Comparison of ENCODE assay signal across 22 mouse cellular contexts in the genomic region with DNA sequence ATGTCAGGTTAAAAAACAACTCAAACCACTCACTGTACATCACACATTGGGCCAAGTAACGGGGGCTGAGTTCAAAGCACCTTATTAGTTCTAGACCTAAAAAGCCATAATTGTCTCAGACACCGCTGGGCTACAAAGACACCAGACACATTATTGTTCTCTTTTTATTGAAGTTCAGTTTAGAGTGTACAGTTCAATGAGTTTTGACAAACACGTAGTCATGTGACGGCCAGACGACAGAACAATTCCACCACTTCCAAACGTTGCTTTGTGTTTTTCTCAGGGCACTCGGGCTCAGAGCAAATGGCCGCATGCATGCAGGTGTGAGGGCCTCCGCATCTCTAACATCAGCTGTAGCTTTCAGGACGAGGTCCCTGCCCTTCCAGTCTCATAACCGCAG.
DNase-seq lines count a peak whose midpoint lies in the region; ATAC-seq and TF ChIP-seq lines count a peak whose summit lies in the region.
"Had no signal": no experiment of that assay in that cellular context is flagged by ENCODE, and none has a peak within 500 bp of the region (broad histone marks: within the 10 kb centered on the region; RNA-seq: fewer than 3 reads in every experiment).

No protein-coding gene starts in this region.

- peaks cover 56% of the 10 kb centered on the region for H3K4me1 ChIP-seq in forebrain, embryonic 10.5 days
- H3K4me1 ChIP-seq in forebrain, postnatal 0 days (ENCODE audit: insufficient read depth), result peaks cover 7% of the 10 kb centered on the region; the same call in 1 of the 2 replicates
- H3K4me1 ChIP-seq in limb, embryonic 10.5 days, result peaks cover 77% of the 10 kb centered on the region

- H3K4me2 ChIP-seq in forebrain, postnatal 0 days (ENCODE audit: low read depth), result no peak overlapping the region
- H3K4me2 ChIP-seq: embryonic facial prominence, embryonic 15.5 days; forebrain, embryonic 12.5 days; heart, embryonic 13.5 days; hindbrain, embryonic 15.5 days had no signal

- DNase-seq in forebrain, embryonic 10.5 days (ENCODE audit: extremely low spot score, low spot score), result no peak
- no peak for DNase-seq in forebrain, postnatal 0 days
- peak; percentile 71 for DNase-seq in retina, postnatal 1 day
- DNase-seq in retina, embryonic 14.5 days (ENCODE audit: low spot score), result no peak
- DNase-seq in limb, embryonic 10.5 days (ENCODE audit: low spot score), result no peak
- no peak for DNase-seq in thymus, postnatal 10 days (ENCODE audit: low spot score in 2 of 2)
- DNase-seq in right cerebral cortex, adult 18-20 months, result no peak
- DNase-seq: adrenal gland, postnatal 14 days; cerebellum, adult 8-10 months; cerebellum, postnatal 14 days; embryo, embryonic 11 days; gastrocnemius, postnatal 36 days; heart, adult 11 months; heart, postnatal 36 days had no signal

- no peaks in the 10 kb centered on the region for H3K36me3 ChIP-seq in forebrain, embryonic 10.5 days (replicated peaks)
- no peaks in the 10 kb centered on the region for H3K36me3 ChIP-seq in forebrain, postnatal 0 days (ENCODE audit: insufficient read depth)
- no peaks in the 10 kb centered on the region for H3K36me3 ChIP-seq in limb, embryonic 10.5 days
- H3K36me3 ChIP-seq: embryonic facial prominence, embryonic 15.5 days; forebrain, embryonic 12.5 days; heart, embryonic 13.5 days; hindbrain, embryonic 15.5 days had no signal

- H3K9me3 ChIP-seq in forebrain, embryonic 10.5 days, result 0 out of 2 replicates have a peak, but pooled peaks cover 2% of the 10 kb centered on the region
- no peaks in the 10 kb centered on the region for H3K9me3 ChIP-seq in forebrain, postnatal 0 days (ENCODE audit: low read length)
- H3K9me3 ChIP-seq in limb, embryonic 10.5 days (replicated peaks), result no peaks in the 10 kb centered on the region
- H3K9me3 ChIP-seq: embryonic facial prominence, embryonic 15.5 days; forebrain, embryonic 12.5 days; heart, embryonic 13.5 days; hindbrain, embryonic 15.5 days had no signal

- H3K9ac ChIP-seq in forebrain, postnatal 0 days, result no peak overlapping the region
- H3K9ac ChIP-seq: embryonic facial prominence, embryonic 15.5 days; forebrain, embryonic 12.5 days; heart, embryonic 13.5 days; hindbrain, embryonic 15.5 days had no signal

- WGBS in forebrain, embryonic 10.5 days, result 59% methylated on average over 11 of the region's 11 CpGs
- 29% methylated on average over 11 of the region's 11 CpGs for WGBS in forebrain, postnatal 0 days
- 81% methylated on average over 11 of the region's 11 CpGs for WGBS in limb, embryonic 10.5 days

- no peak overlapping the region for H3K4me3 ChIP-seq in forebrain, embryonic 10.5 days
- H3K4me3 ChIP-seq in forebrain, postnatal 0 days (ENCODE audit: low read depth, low read length), result no peak overlapping the region
- H3K4me3 ChIP-seq in limb, embryonic 10.5 days, result no peak overlapping the region
- H3K4me3 ChIP-seq: embryonic facial prominence, embryonic 15.5 days; erythroblast, embryonic 14.5 days; forebrain, embryonic 12.5 days; heart, embryonic 13.5 days; hindbrain, embryonic 15.5 days had no signal

- ATAC-seq in forebrain, postnatal 0 days, result no peak
- ATAC-seq: activated CD4-positive, CD25-positive, alpha-beta regulatory T cell, adult 4 months; inflammation-experienced regulatory T-cells, adult 6 months; Patski had no signal

- H3K27me3 ChIP-seq in forebrain, embryonic 10.5 days (ENCODE audit: poor library complexity, severe bottlenecking), result peaks cover 19% of the 10 kb centered on the region
- no peaks in the 10 kb centered on the region for H3K27me3 ChIP-seq in forebrain, postnatal 0 days (ENCODE audit: insufficient read depth, low read length)
- H3K27me3 ChIP-seq in limb, embryonic 10.5 days (ENCODE audit: low read depth, poor library complexity, severe bottlenecking), result no peaks in the 10 kb centered on the region
- H3K27me3 ChIP-seq: embryonic facial prominence, embryonic 15.5 days; heart, embryonic 13.5 days; hindbrain, embryonic 15.5 days; Patski had no signal

- H3K27ac ChIP-seq in forebrain, embryonic 10.5 days, result peak overlapping the region; percentile 68
- no peak overlapping the region for H3K27ac ChIP-seq in forebrain, postnatal 0 days (ENCODE audit: low read depth, low read length)
- peak overlapping the region; percentile 36; the same call in 1 of the 2 replicates for H3K27ac ChIP-seq in limb, embryonic 10.5 days
- H3K27ac ChIP-seq: embryonic facial prominence, embryonic 15.5 days; heart, embryonic 13.5 days; hindbrain, embryonic 15.5 days had no signal

- no peak for TF ChIP-seq CTCF in forebrain, postnatal 0 days (IDR thresholded peaks at IDR 0.05; ENCODE audit: low read depth)
